Mouse (Mus musculus) hindbrain, embryonic 13.5 days (tissue): ENCODE data around the gene Borcs7. TPM values are rescaled to one million over a fixed set of nuclear protein-coding genes. Genes with fewer than 3 reads are reported as not detected.

Source experiments
- ATAC-seq: fragments of 200-750 bp; cut with Nextera tagmentation; 2 replicates; pipeline ENCODE4 v1.8.0; 2017; ENCODE audit warnings: moderate TSS enrichment; ENCODE audit not compliant: low FRiP score
- H3K27ac ChIP-seq: fragments of 300-500 bp; sonication (generic); 2 replicates; pipeline ENCODE4 v1.5.1; 2015; ENCODE audit warnings: inconsistent platforms, mild to moderate bottlenecking, moderate library complexity
- H3K27me3 ChIP-seq: fragments of 300-500 bp; sonication (generic); 2 replicates; pipeline ENCODE4 v1.6.1; 2015; ENCODE audit warnings: mild to moderate bottlenecking, inconsistent platforms
- H3K36me3 ChIP-seq: fragments of 300-500 bp; sonication (generic); 2 replicates; pipeline ENCODE4 v1.6.1; 2015; ENCODE audit warnings: mild to moderate bottlenecking, inconsistent platforms
- H3K4me1 ChIP-seq: fragments of 300-500 bp; sonication (generic); replicated peaks from 2 replicates; pipeline ENCODE4 v1.6.1; 2015; ENCODE audit warnings: inconsistent platforms
- H3K4me2 ChIP-seq: fragments of 300-500 bp; sonication (generic); 2 replicates; pipeline ENCODE4 v1.6.1; 2015; ENCODE audit warnings: inconsistent platforms, mild to moderate bottlenecking, moderate library complexity
- H3K4me3 ChIP-seq: fragments of 300-500 bp; sonication (generic); 2 replicates; pipeline ENCODE4 v1.5.1; 2015; ENCODE audit warnings: mild to moderate bottlenecking, inconsistent platforms
- H3K9ac ChIP-seq: fragments of 300-500 bp; sonication (generic); 2 replicates; pipeline ENCODE4 v1.6.1; 2015; ENCODE audit warnings: mild to moderate bottlenecking, inconsistent platforms
- H3K9me3 ChIP-seq: fragments of 300-500 bp; sonication (generic); 2 replicates; pipeline ENCODE4 v1.6.1; 2016; ENCODE audit warnings: inconsistent platforms
- WGBS: fragments of 180-500 bp; shearing (Covaris S2); methylation state at CpG from one replicate; pipeline ENCODE4 v1.1.7; 2015; 5-methylcytosine and 5-hydroxymethylcytosine counted together
- polyA plus RNA-seq: library from polyadenylated mRNA; unstranded; fragments of >200 nt; fragmentation: Nextera tagmentation; extraction: Ambion mirVana; gene quantifications from 2 replicates; pipeline ENCODE4 v1.2.1, GENCODE M21; 2015

Borcs7 gene
- 20.9 and 24.5 TPM in 2 replicates for polyA plus RNA-seq

GRCm38 (mm10) chr19:46689460-46690372, at the start of gene Borcs7:
TSS of gene Borcs7 (plus strand) at chr19:46689906.
- no peaks in the 10 kb centered on the region for H3K27me3 ChIP-seq
- peak within 1 kb of the TSS; percentile 84 for H3K27ac ChIP-seq
- peaks cover 6% of the 10 kb centered on the region; the same call in 1 of the 2 replicates for H3K4me1 ChIP-seq
- H3K36me3 ChIP-seq: peaks cover 7% of the 10 kb centered on the region
- H3K9me3 ChIP-seq: no peaks in the 10 kb centered on the region
- 3% methylated on average over 44 of the region's 44 CpGs for WGBS
- H3K9ac ChIP-seq: peak within 1 kb of the TSS; percentile 80
- peak within 1 kb of the TSS; percentile 56 for H3K4me2 ChIP-seq
- ATAC-seq: peak; percentile 94
- H3K4me3 ChIP-seq: peak within 1 kb of the TSS; percentile 58

GRCm38 (mm10) chr19:46640780-46641179, 48.9 kb upstream of the Borcs7 start:
- Histone ChIP-seq H3K36me3 (peaks cover 15% of the 10 kb centered on the region), H3K9ac (no peak overlapping the region), H3K4me2 (no peak overlapping the region), H3K27ac (no peak overlapping the region), H3K4me3 (no peak overlapping the region), H3K4me1 (peaks cover 66% of the 10 kb centered on the region), H3K9me3 (no peaks in the 10 kb centered on the region), H3K27me3 (no peaks in the 10 kb centered on the region)
- 89% methylated on average over 8 of the region's 8 CpGs for WGBS
- ATAC-seq: no peak

GRCm38 (mm10) chr19:46641420-46642085, 48.2 kb upstream of the Borcs7 start:
- Histone ChIP-seq H3K27ac (peak overlapping the region; percentile 74), H3K4me2 (no peak overlapping the region), H3K36me3 (peaks cover 23% of the 10 kb centered on the region), H3K27me3 (no peaks in the 10 kb centered on the region), H3K9me3 (no peaks in the 10 kb centered on the region), H3K4me1 (peaks cover 68% of the 10 kb centered on the region), H3K9ac (peak overlapping the region; percentile 14; the same call in 1 of the 2 replicates), H3K4me3 (no peak overlapping the region)
- no peak for ATAC-seq
- 63% methylated on average over 19 of the region's 19 CpGs for WGBS

GRCm38 (mm10) chr19:46642136-46642753, 47.5 kb upstream of the Borcs7 start:
- whole genome bisulfite sequencing: 69% methylated on average over 22 of the region's 22 CpGs
- Histone ChIP-seq H3K4me1 (peaks cover 68% of the 10 kb centered on the region), H3K36me3 (peaks cover 25% of the 10 kb centered on the region), H3K9me3 (no peaks in the 10 kb centered on the region), H3K4me3 (no peak overlapping the region), H3K4me2 (no peak overlapping the region), H3K9ac (peak overlapping the region; percentile 14; the same call in 1 of the 2 replicates), H3K27me3 (no peaks in the 10 kb centered on the region), H3K27ac (peak overlapping the region; percentile 74)
- no peak for ATAC-seq

- no peak overlapping the region for H3K4me2 ChIP-seq
- WGBS: 78% methylated on average over 5 of the region's 5 CpGs
- no peak for ATAC-seq
- no peak overlapping the region for H3K9ac ChIP-seq
- no peaks in the 10 kb centered on the region for H3K9me3 ChIP-seq
- no peak overlapping the region for H3K4me3 ChIP-seq
- H3K4me1 ChIP-seq: peaks cover 66% of the 10 kb centered on the region
- H3K36me3 ChIP-seq: peaks cover 21% of the 10 kb centered on the region
- 0 out of 2 replicates have a peak overlapping the region, but pooled peaks have one; percentile 74 for H3K27ac ChIP-seq
- no peaks in the 10 kb centered on the region for H3K27me3 ChIP-seq
Measured at GRCm38 (mm10) chr19:46643236-46643635, 46.5 kb upstream of the Borcs7 start.

GRCm38 (mm10) chr19:46644343-46644792, 45.3 kb upstream of the Borcs7 start:
- Histone ChIP-seq H3K4me1 (peaks cover 66% of the 10 kb centered on the region), H3K4me2 (no peak overlapping the region), H3K27me3 (no peaks in the 10 kb centered on the region), H3K4me3 (no peak overlapping the region), H3K9me3 (no peaks in the 10 kb centered on the region), H3K27ac (peak overlapping the region; percentile 75), H3K36me3 (peaks cover 25% of the 10 kb centered on the region), H3K9ac (peak overlapping the region; percentile 39)
- 73% methylated on average over 10 of the region's 10 CpGs for WGBS
- no peak for ATAC-seq

GRCm38 (mm10) chr19:46644793-46645602, 44.7 kb upstream of the Borcs7 start:
- ATAC-seq: no peak
- peak overlapping the region; percentile 39; the same call in 1 of the 2 replicates for H3K9ac ChIP-seq

GRCm38 (mm10) chr19:46646041-46646481, 43.6 kb upstream of the Borcs7 start:
- WGBS: 83% methylated on average over 12 of the region's 12 CpGs
- H3K27me3 ChIP-seq: no peaks in the 10 kb centered on the region
- H3K4me2 ChIP-seq: no peak overlapping the region
- H3K27ac ChIP-seq: peak overlapping the region; percentile 75; the same call in 1 of the 2 replicates
- no peak overlapping the region for H3K9ac ChIP-seq
- no peak overlapping the region for H3K4me3 ChIP-seq
- H3K36me3 ChIP-seq: peaks cover 25% of the 10 kb centered on the region
- ATAC-seq: no peak
- peaks cover 64% of the 10 kb centered on the region for H3K4me1 ChIP-seq
- no peaks in the 10 kb centered on the region for H3K9me3 ChIP-seq

More at GRCm38 (mm10) chr19:46644793-46645602, 44.7 kb upstream of the Borcs7 start:
- no peak overlapping the region for H3K4me3 ChIP-seq
- 22% methylated on average over 12 of the region's 12 CpGs for WGBS
- peaks cover 25% of the 10 kb centered on the region for H3K36me3 ChIP-seq
- H3K9me3 ChIP-seq: no peaks in the 10 kb centered on the region
- H3K27ac ChIP-seq: peak overlapping the region; percentile 75
- H3K27me3 ChIP-seq: no peaks in the 10 kb centered on the region
- no peak overlapping the region for H3K4me2 ChIP-seq
- peaks cover 69% of the 10 kb centered on the region for H3K4me1 ChIP-seq

- Histone ChIP-seq H3K4me2 (no peak overlapping the region), H3K9me3 (no peaks in the 10 kb centered on the region), H3K4me1 (peaks cover 52% of the 10 kb centered on the region), H3K27me3 (no peaks in the 10 kb centered on the region), H3K36me3 (peaks cover 31% of the 10 kb centered on the region), H3K9ac (no peak overlapping the region), H3K4me3 (no peak overlapping the region), H3K27ac (no peak overlapping the region)
- WGBS: 80% methylated on average over 3 of the region's 3 CpGs
- ATAC-seq: no peak
Measured at GRCm38 (mm10) chr19:46647254-46647653, 42.5 kb upstream of the Borcs7 start.

- H3K9ac ChIP-seq: no peak overlapping the region
- 87% methylated on average over 8 of the region's 8 CpGs for WGBS
- no peak for ATAC-seq
- H3K4me2 ChIP-seq: no peak overlapping the region
- peaks cover 35% of the 10 kb centered on the region for H3K36me3 ChIP-seq
- no peak overlapping the region for H3K4me3 ChIP-seq
- H3K4me1 ChIP-seq: peaks cover 46% of the 10 kb centered on the region
- H3K27ac ChIP-seq: no peak overlapping the region
- H3K9me3 ChIP-seq: no peaks in the 10 kb centered on the region
- H3K27me3 ChIP-seq: no peaks in the 10 kb centered on the region
Measured at GRCm38 (mm10) chr19:46647850-46648249, 41.9 kb upstream of the Borcs7 start.

- no peak for ATAC-seq
- H3K36me3 ChIP-seq: peaks cover 43% of the 10 kb centered on the region
- H3K9ac ChIP-seq: no peak overlapping the region
- no peaks in the 10 kb centered on the region for H3K9me3 ChIP-seq
- no peak overlapping the region for H3K4me2 ChIP-seq
- no peak overlapping the region for H3K4me3 ChIP-seq
- no peak overlapping the region for H3K27ac ChIP-seq
- no peaks in the 10 kb centered on the region for H3K27me3 ChIP-seq
- peaks cover 39% of the 10 kb centered on the region for H3K4me1 ChIP-seq
- WGBS: 95% methylated on average over 14 of the region's 14 CpGs
Measured at GRCm38 (mm10) chr19:46648565-46648964, 41.1 kb upstream of the Borcs7 start.
